Mouse (Mus musculus) gastrocnemius, postnatal 14 days (tissue): ENCODE results near the gene Ugt1a9. TPM values are rescaled to one million over a fixed set of nuclear protein-coding genes. Genes with fewer than 3 reads are reported as not detected.

Experiments used
- DNase-seq: peaks from one replicate; pipeline ENCODE4 v3.0.0; 2021; ENCODE audit warnings: mixed read lengths
- intact Hi-C: fragments of 180-260 bp; cut with DNase I; formaldehyde crosslinking; loops from one replicate; pipeline ENCODE4 v1.15.1; 2025; ENCODE audit warnings: low total_unique reads
- total RNA-seq, 2 experiments: library from RNA; stranded (reverse); gene quantifications; 2 replicates each; pipeline ENCODE4 v1.2.3; 2021

Ugt1a9 gene
- total RNA-seq, 2 experiments from 2014 or later, result not detected

DNA sequence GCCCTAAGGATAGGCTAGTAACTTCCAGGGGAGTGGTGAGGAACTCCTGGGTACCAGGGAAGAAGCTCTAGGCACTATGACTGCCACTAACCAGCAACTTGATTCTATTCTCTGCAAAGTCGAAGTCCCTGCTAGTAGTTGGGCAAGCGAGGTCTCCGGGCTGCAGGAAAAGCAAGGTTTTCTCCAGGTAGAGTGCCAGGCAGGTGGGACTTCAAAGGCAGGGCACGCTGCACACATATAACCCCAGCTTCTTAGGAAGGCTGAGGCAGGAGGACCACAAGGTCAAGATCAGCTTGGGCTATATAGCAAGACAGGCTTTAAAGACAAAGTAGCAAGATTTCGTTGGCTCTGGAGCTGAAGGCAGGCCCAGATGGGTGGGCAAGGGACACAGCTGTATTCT lies 193.2 kb downstream of the Ugt1a9 start:
- no peak for DNase-seq
- intact Hi-C loops, result no loop called here

DNA sequence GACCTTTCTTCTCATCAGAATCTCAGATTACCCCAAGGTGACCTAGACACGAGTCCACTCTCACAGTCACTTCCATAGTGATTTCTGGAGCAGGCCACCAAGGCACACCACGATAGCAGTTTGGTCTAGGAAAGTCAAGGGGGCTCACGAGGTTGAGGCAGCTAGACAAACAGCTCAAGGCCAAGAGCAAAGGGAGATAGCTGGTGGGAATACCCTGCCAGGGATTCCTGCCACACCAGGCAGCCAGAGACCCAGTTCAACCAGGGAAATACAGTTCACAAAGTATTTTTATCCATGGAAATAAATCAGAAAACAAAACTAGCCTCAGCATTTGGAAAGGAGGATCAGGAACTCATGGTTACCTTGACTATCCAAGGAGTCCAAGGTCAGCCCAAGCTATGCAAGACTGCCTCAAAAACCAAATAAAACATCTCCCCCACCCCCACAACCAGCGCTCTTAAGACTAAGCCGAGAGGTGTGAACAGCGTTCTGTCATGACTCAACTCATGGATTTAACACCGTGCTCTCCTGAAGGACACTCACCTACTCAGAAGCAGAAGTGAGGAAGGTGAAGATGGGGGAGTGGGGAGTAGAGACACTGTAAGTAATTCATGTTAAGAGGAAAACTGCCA lies 193.8 kb downstream of the Ugt1a9 start:
- DNase-seq, result no peak
- intact Hi-C loops, result no loop called here

- intact Hi-C loops, result no loop called here
- no peak for DNase-seq
These were observed 194.3 kb downstream of the Ugt1a9 start for GRCm38 (mm10) chr1:88264869-88265240.

DNA sequence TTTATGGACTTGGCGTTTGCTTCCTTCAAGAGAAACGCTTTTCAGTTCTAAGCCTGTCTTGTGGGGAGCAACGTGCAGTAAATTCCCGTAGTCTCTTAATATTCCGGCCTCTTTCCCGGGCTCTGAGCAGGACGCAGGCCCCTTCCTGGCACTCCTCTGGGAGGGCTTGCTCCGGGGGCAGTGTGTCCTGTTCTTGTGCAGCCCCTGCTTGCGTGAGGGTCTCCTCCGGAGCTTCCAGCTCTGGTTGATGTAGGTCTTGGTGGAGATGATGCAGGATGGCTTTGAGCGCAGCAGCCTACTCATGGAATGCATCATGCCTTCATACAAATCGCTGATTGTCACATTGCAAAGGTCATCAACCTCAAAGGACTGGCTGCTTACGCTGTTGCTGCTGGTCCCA lies 195.5 kb downstream of the Ugt1a9 start:
- intact Hi-C loops, result no loop called here
- DNase-seq, result no peak

GRCm38 (mm10) chr1:88267489-88267888 lies 196.9 kb downstream of the Ugt1a9 start:
- DNase-seq, result no peak
- intact Hi-C loops, result no loop called here

DNA sequence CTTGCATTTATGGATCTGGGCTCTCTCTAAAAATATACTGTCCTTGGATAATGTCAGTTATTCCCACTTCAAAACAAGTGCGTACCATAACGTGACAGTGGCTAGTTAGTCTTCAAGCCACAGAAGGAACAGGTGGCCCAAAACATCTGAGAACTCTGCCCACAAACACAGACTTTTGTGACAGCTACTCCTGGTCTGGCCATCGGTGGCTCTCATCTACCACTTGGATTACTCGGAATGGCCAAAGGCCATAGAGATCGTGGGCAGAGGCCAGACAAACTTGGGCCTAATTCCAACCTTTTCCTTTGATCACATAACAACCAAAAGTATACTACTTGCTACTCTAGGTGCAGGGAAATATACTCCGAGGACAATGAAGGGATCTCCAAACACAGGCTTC lies 197.5 kb downstream of the Ugt1a9 start:
- DNase-seq, result no peak
- intact Hi-C loops, result no loop called here

Other genes with a start within 250 kb of the Ugt1a9 start
- gene Dgkd, start 217.5 kb upstream of the Ugt1a9 start, total RNA-seq, result 10 to 100 TPM; 37.7 to 39.9 TPM
- 10 to 100 TPM; 11.4 to 12.5 TPM for gene Usp40, start 62.2 kb upstream of the Ugt1a9 start, total RNA-seq
- not detected for gene Ugt1a10, start 15.4 kb upstream of the Ugt1a9 start, total RNA-seq
- gene Ugt1a8, start 17.0 kb downstream of the Ugt1a9 start, total RNA-seq, result not detected
- under 1 TPM; 0.60 to 0.94 TPM for gene Ugt1a7c, start 24.3 kb downstream of the Ugt1a9 start, total RNA-seq
- under 1 TPM; 0.38 to 0.43 TPM for gene Ugt1a6b, start 32.5 kb downstream of the Ugt1a9 start, total RNA-seq
- 1 to 10 TPM; 2.1 to 2.4 TPM for gene Ugt1a6a, start 64.0 kb downstream of the Ugt1a9 start, total RNA-seq
- under 1 TPM; 0.14 to 0.33 TPM for gene Ugt1a5, start 95.2 kb downstream of the Ugt1a9 start, total RNA-seq
- gene Ugt1a2, start 129.8 kb downstream of the Ugt1a9 start, total RNA-seq, result not detected
- gene Dnajb3, start 135.0 kb downstream of the Ugt1a9 start, total RNA-seq, result under 1 TPM; 0.22 to 0.39 TPM
- under 1 TPM in 1 of 2 experiments, not detected in 1; 0.12 TPM for gene Ugt1a1, start 141.2 kb downstream of the Ugt1a9 start, total RNA-seq
- not detected for gene Mroh2a, start 156.2 kb downstream of the Ugt1a9 start, total RNA-seq
- 10 to 100 TPM; 16.8 to 17.1 TPM for gene Hjurp, start 206.8 kb downstream of the Ugt1a9 start, total RNA-seq
- not detected for gene Trpm8, start 206.9 kb downstream of the Ugt1a9 start, total RNA-seq